Mouse (Mus musculus): ENCODE results near the gene Olfr609. TPM values are rescaled to one million over a fixed set of nuclear protein-coding genes. Genes with fewer than 3 reads are reported as not detected.

The Olfr609 gene
- not detected for polyA plus RNA-seq (2014; fragmentation: Illumina TruSeq; extraction: RNeasy Lipid Tissue Mini Kit (QIAGEN cat#74804))

DNA sequence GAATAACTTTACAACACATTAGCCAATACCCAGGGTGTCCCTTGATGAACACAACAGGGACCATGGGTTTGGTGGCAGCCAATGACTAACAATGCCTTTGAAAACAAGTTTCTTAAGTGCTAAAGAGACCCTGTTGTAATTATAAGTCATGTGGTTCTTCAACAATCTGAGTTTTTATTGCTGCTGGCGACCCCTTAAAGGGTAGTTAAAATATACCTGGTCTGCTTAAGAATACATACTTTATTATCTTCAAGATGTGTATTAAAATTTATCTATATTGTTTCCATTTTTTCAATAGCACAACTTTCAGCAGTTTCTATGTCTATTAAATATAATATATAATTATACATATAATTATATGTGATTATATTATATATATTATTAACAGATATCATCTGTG is at the start of gene Olfr609:
Gene Olfr609, minus strand, starts transcription at position 101 of the 400 bp plus-strand sequence.

GRCm38 (mm10) chr7:103542617-103543016 is 44.8 kb upstream of the Olfr609 start, which contains the start of gene Olfr612:
Gene Olfr612 (minus strand): TSS chr7:103542717.

DNA sequence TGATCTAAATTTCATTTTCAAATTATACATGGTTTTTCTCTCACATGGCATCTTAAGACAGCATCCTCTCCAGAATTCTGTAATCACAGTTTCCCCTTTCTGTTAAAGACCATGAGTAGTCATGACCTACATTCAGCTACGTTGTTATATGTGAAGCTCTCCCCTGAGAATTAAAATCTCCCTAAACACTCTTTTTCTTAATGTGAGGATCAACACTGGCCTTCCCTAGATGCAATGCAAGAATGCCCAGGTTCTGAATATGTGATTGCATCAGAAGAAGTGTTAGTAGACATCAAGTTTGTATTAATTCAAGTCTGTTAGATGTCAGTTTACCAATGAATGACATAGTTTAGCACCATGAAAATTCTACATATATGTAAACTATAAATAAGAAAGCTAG is 22.9 kb upstream of the Olfr609 start, which contains the start of gene Olfr611:
Gene Olfr611, minus strand, starts transcription at position 101 of the 400 bp plus-strand sequence.

DNA sequence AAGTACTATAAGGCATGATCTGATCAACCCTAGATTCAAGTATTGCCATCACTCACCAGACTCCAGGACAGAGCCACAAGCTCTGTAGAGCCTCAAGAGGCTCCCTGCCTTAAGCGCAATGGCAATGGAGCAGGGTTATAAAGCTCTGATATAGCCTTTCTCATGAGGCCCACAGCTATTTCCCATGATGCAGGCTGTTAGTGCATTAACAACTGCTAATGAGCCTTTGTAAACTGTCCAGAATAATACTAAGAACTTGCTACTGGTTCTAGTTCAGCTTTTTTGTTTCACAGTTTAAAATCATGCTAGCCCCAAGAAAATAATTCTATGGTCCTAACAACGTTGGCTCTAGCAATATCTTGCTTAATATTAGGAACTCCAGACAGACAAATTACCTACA is 14.2 kb upstream of the Olfr609 start, which contains the start of gene Olfr610:
Gene Olfr610, minus strand, starts transcription at position 101 of the 400 bp plus-strand sequence.

GRCm38 (mm10) chr7:103469577-103469976 is 28.3 kb downstream of the Olfr609 start, which contains the start of gene Olfr608:
Gene Olfr608 (plus strand): TSS chr7:103469877.

GRCm38 (mm10) chr7:103448746-103449145 is 49.1 kb downstream of the Olfr609 start, which contains the start of gene Olfr606:
Gene Olfr606 (plus strand): TSS chr7:103449046.

DNA sequence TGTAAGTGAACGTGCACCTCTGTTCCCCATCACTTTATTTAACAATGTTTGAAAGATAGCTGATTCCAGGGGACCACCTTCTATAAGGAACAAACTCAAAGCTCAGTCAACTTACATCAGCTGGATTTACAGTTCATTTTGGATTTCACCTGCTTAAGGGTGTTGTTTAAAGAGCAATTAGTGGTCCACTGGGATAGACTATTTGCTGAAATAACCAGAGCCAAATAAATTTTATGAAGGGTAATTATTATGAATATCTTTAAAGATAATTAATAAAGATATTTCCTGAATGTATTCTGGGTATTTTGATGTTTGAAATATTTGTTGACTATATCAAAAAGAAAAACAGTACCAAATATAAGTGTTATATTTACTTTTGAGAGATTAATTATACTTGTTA is 52.5 kb downstream of the Olfr609 start, which contains the start of gene Olfr605:
Gene Olfr605, minus strand, starts transcription at position 101 of the 400 bp plus-strand sequence.

Other genes starting within 250 kb of the Olfr609 start
- not detected for gene Usp17ld, start 245.6 kb downstream of the Olfr609 start, polyA plus RNA-seq (2014; fragmentation: Illumina TruSeq; extraction: RNeasy Lipid Tissue Mini Kit (QIAGEN cat#74804))
- not detected for gene Olfr596, start 192.4 kb downstream of the Olfr609 start, polyA plus RNA-seq (2014; fragmentation: Illumina TruSeq; extraction: RNeasy Lipid Tissue Mini Kit (QIAGEN cat#74804))
- gene Olfr597, start 181.7 kb downstream of the Olfr609 start, polyA plus RNA-seq (2014; fragmentation: Illumina TruSeq; extraction: RNeasy Lipid Tissue Mini Kit (QIAGEN cat#74804)) = not detected
- not detected for gene Olfr598, start 174.5 kb downstream of the Olfr609 start, polyA plus RNA-seq (2014; fragmentation: Illumina TruSeq; extraction: RNeasy Lipid Tissue Mini Kit (QIAGEN cat#74804))
- not detected for gene Olfr599, start 162.1 kb downstream of the Olfr609 start, polyA plus RNA-seq (2014; fragmentation: Illumina TruSeq; extraction: RNeasy Lipid Tissue Mini Kit (QIAGEN cat#74804))
- gene Olfr600, start 148.4 kb downstream of the Olfr609 start, polyA plus RNA-seq (2014; fragmentation: Illumina TruSeq; extraction: RNeasy Lipid Tissue Mini Kit (QIAGEN cat#74804)) = not detected
- not detected for gene Olfr601, start 135.4 kb downstream of the Olfr609 start, polyA plus RNA-seq (2014; fragmentation: Illumina TruSeq; extraction: RNeasy Lipid Tissue Mini Kit (QIAGEN cat#74804))
- gene Olfr603, start 111.9 kb downstream of the Olfr609 start, polyA plus RNA-seq (2014; fragmentation: Illumina TruSeq; extraction: RNeasy Lipid Tissue Mini Kit (QIAGEN cat#74804)) = not detected
- not detected for gene Usp17lc, start 83.0 kb downstream of the Olfr609 start, polyA plus RNA-seq (2014; fragmentation: Illumina TruSeq; extraction: RNeasy Lipid Tissue Mini Kit (QIAGEN cat#74804))
- not detected for gene Olfr605, start 52.6 kb downstream of the Olfr609 start, polyA plus RNA-seq (2014; fragmentation: Illumina TruSeq; extraction: RNeasy Lipid Tissue Mini Kit (QIAGEN cat#74804))
- gene Olfr606, start 49.0 kb downstream of the Olfr609 start, polyA plus RNA-seq (2014; fragmentation: Illumina TruSeq; extraction: RNeasy Lipid Tissue Mini Kit (QIAGEN cat#74804)) = not detected
- gene Olfr607, start 33.9 kb downstream of the Olfr609 start, polyA plus RNA-seq (2014; fragmentation: Illumina TruSeq; extraction: RNeasy Lipid Tissue Mini Kit (QIAGEN cat#74804)) = not detected
- not detected for gene Olfr608, start 28.2 kb downstream of the Olfr609 start, polyA plus RNA-seq (2014; fragmentation: Illumina TruSeq; extraction: RNeasy Lipid Tissue Mini Kit (QIAGEN cat#74804))
- not detected for gene Olfr610, start 14.1 kb upstream of the Olfr609 start, polyA plus RNA-seq (2014; fragmentation: Illumina TruSeq; extraction: RNeasy Lipid Tissue Mini Kit (QIAGEN cat#74804))
- gene Olfr611, start 22.8 kb upstream of the Olfr609 start, polyA plus RNA-seq (2014; fragmentation: Illumina TruSeq; extraction: RNeasy Lipid Tissue Mini Kit (QIAGEN cat#74804)) = not detected
- gene Olfr612, start 44.7 kb upstream of the Olfr609 start, polyA plus RNA-seq (2014; fragmentation: Illumina TruSeq; extraction: RNeasy Lipid Tissue Mini Kit (QIAGEN cat#74804)) = not detected
- gene Olfr613, start 50.0 kb upstream of the Olfr609 start, polyA plus RNA-seq (2014; fragmentation: Illumina TruSeq; extraction: RNeasy Lipid Tissue Mini Kit (QIAGEN cat#74804)) = not detected
- gene Olfr615, start 58.0 kb upstream of the Olfr609 start, polyA plus RNA-seq (2014; fragmentation: Illumina TruSeq; extraction: RNeasy Lipid Tissue Mini Kit (QIAGEN cat#74804)) = not detected
- not detected for gene Olfr616, start 71.1 kb upstream of the Olfr609 start, polyA plus RNA-seq (2014; fragmentation: Illumina TruSeq; extraction: RNeasy Lipid Tissue Mini Kit (QIAGEN cat#74804))
- gene Olfr617, start 75.0 kb upstream of the Olfr609 start, polyA plus RNA-seq (2014; fragmentation: Illumina TruSeq; extraction: RNeasy Lipid Tissue Mini Kit (QIAGEN cat#74804)) = not detected
- gene Olfr618, start 92.0 kb upstream of the Olfr609 start, polyA plus RNA-seq (2014; fragmentation: Illumina TruSeq; extraction: RNeasy Lipid Tissue Mini Kit (QIAGEN cat#74804)) = not detected
- gene Olfr619, start 102.5 kb upstream of the Olfr609 start, polyA plus RNA-seq (2014; fragmentation: Illumina TruSeq; extraction: RNeasy Lipid Tissue Mini Kit (QIAGEN cat#74804)) = not detected
- gene Olfr620, start 114.5 kb upstream of the Olfr609 start, polyA plus RNA-seq (2014; fragmentation: Illumina TruSeq; extraction: RNeasy Lipid Tissue Mini Kit (QIAGEN cat#74804)) = not detected
- gene Olfr622, start 144.6 kb upstream of the Olfr609 start, polyA plus RNA-seq (2014; fragmentation: Illumina TruSeq; extraction: RNeasy Lipid Tissue Mini Kit (QIAGEN cat#74804)) = not detected
- not detected for gene Olfr623, start 165.6 kb upstream of the Olfr609 start, polyA plus RNA-seq (2014; fragmentation: Illumina TruSeq; extraction: RNeasy Lipid Tissue Mini Kit (QIAGEN cat#74804))
- 0.63 TPM for gene Olfr624, start 173.1 kb upstream of the Olfr609 start, polyA plus RNA-seq (2014; fragmentation: Illumina TruSeq; extraction: RNeasy Lipid Tissue Mini Kit (QIAGEN cat#74804))
- gene Olfr625-ps1, start 184.7 kb upstream of the Olfr609 start, polyA plus RNA-seq (2014; fragmentation: Illumina TruSeq; extraction: RNeasy Lipid Tissue Mini Kit (QIAGEN cat#74804)) = not detected
- not detected for gene Olfr243, start 216.6 kb upstream of the Olfr609 start, polyA plus RNA-seq (2014; fragmentation: Illumina TruSeq; extraction: RNeasy Lipid Tissue Mini Kit (QIAGEN cat#74804))
- gene Olfr628, start 232.3 kb upstream of the Olfr609 start, polyA plus RNA-seq (2014; fragmentation: Illumina TruSeq; extraction: RNeasy Lipid Tissue Mini Kit (QIAGEN cat#74804)) = not detected
- not detected for gene Olfr629, start 246.9 kb upstream of the Olfr609 start, polyA plus RNA-seq (2014; fragmentation: Illumina TruSeq; extraction: RNeasy Lipid Tissue Mini Kit (QIAGEN cat#74804))